Mouse (Mus musculus): ENCODE data around the gene Gm6614. TPM values are rescaled to one million over a fixed set of nuclear protein-coding genes. Genes with fewer than 3 reads are reported as not detected.
"Not testable (repeated sequence)": the region's sequence is repeated elsewhere in the genome, so short reads cannot be mapped to it uniquely, and the experiment has no call there.

The Gm6614 gene
- polyA plus RNA-seq (2015; fragmentation: Nextera tagmentation; extraction: Ambion mirVana) = not detected in 2 replicates

GRCm38 (mm10) chr6:142011364-142011955, at the start of gene Gm6614:
TSS of gene Gm6614 (minus strand) at chr6:142011414.
- Histone ChIP-seq H3K27me3 (ENCODE audit: control insufficient read depth, insufficient read depth, low read depth, low read length) (no peaks in the 10 kb centered on the region), H3K9ac (ENCODE audit: low read depth, low read length) (no peak within 1 kb of the TSS), H3K4me3 (ENCODE audit: low read depth, low read length) (no peak within 1 kb of the TSS), H3K4me1 (ENCODE audit: control insufficient read depth, low read depth, low read length) (no peaks in the 10 kb centered on the region), H3K36me3 (ENCODE audit: control insufficient read depth, insufficient read depth) (no peaks in the 10 kb centered on the region), H3K4me2 (ENCODE audit: low read depth, low read length) (no peak within 1 kb of the TSS), H3K9me3 (replicated peaks; ENCODE audit: control insufficient read depth, low read length) (no peaks in the 10 kb centered on the region), H3K27ac (ENCODE audit: low read length) (no peak within 1 kb of the TSS)
- no peak for ATAC-seq (ENCODE audit: low read depth)
- 55% methylated on average over 4 of the region's 4 CpGs for WGBS (ENCODE audit: insufficient replicate concordance)

- H3K9ac ChIP-seq (ENCODE audit: low read depth, low read length); H3K4me1 ChIP-seq (ENCODE audit: control insufficient read depth, low read depth, low read length); H3K4me3 ChIP-seq (ENCODE audit: low read depth, low read length); H3K36me3 ChIP-seq (ENCODE audit: control insufficient read depth, insufficient read depth); ATAC-seq (ENCODE audit: low read depth); H3K4me2 ChIP-seq (ENCODE audit: low read depth, low read length); H3K27ac ChIP-seq (ENCODE audit: low read length); H3K9me3 ChIP-seq (replicated peaks; ENCODE audit: control insufficient read depth, low read length); H3K27me3 ChIP-seq (ENCODE audit: control insufficient read depth, insufficient read depth, low read depth, low read length): not testable (repeated sequence)
- WGBS (ENCODE audit: insufficient replicate concordance) = 51% methylated on average over 3 of the region's 3 CpGs
These were observed 47.1 kb upstream of the Gm6614 start for GRCm38 (mm10) chr6:142058281-142058680.

GRCm38 (mm10) chr6:142047689-142048088, 36.5 kb upstream of the Gm6614 start:
- no peaks in the 10 kb centered on the region for H3K27me3 ChIP-seq (ENCODE audit: control insufficient read depth, insufficient read depth, low read depth, low read length)
- WGBS (ENCODE audit: insufficient replicate concordance) = 61% methylated on average over 1 of the region's 1 CpGs
- H3K4me1 ChIP-seq (ENCODE audit: control insufficient read depth, low read depth, low read length) = no peaks in the 10 kb centered on the region
- H3K4me3 ChIP-seq (ENCODE audit: low read depth, low read length) = no peak overlapping the region
- ATAC-seq (ENCODE audit: low read depth) = no peak
- H3K9me3 ChIP-seq (replicated peaks; ENCODE audit: control insufficient read depth, low read length) = no peaks in the 10 kb centered on the region
- H3K9ac ChIP-seq (ENCODE audit: low read depth, low read length) = no peak overlapping the region
- H3K27ac ChIP-seq (ENCODE audit: low read length) = no peak overlapping the region
- H3K4me2 ChIP-seq (ENCODE audit: low read depth, low read length) = no peak overlapping the region
- H3K36me3 ChIP-seq (ENCODE audit: control insufficient read depth, insufficient read depth) = no peaks in the 10 kb centered on the region

- no peak overlapping the region for H3K4me3 ChIP-seq (ENCODE audit: low read depth, low read length)
- no peak for ATAC-seq (ENCODE audit: low read depth)
- no peak overlapping the region for H3K4me2 ChIP-seq (ENCODE audit: low read depth, low read length)
- H3K36me3 ChIP-seq (ENCODE audit: control insufficient read depth, insufficient read depth) = no peaks in the 10 kb centered on the region
- H3K9me3 ChIP-seq (replicated peaks; ENCODE audit: control insufficient read depth, low read length) = peaks cover 2% of the 10 kb centered on the region
- no peak overlapping the region for H3K9ac ChIP-seq (ENCODE audit: low read depth, low read length)
- WGBS (ENCODE audit: insufficient replicate concordance) = 65% methylated on average over 2 of the region's 2 CpGs
- no peak overlapping the region for H3K27ac ChIP-seq (ENCODE audit: low read length)
- H3K27me3 ChIP-seq (ENCODE audit: control insufficient read depth, insufficient read depth, low read depth, low read length) = no peaks in the 10 kb centered on the region
- no peaks in the 10 kb centered on the region for H3K4me1 ChIP-seq (ENCODE audit: control insufficient read depth, low read depth, low read length)
These were observed 34.5 kb upstream of the Gm6614 start for GRCm38 (mm10) chr6:142045746-142046145.

- WGBS (ENCODE audit: insufficient replicate concordance) = 59% methylated on average over 3 of the region's 3 CpGs
- Histone ChIP-seq H3K36me3 (ENCODE audit: control insufficient read depth, insufficient read depth) (no peaks in the 10 kb centered on the region), H3K27ac (ENCODE audit: low read length) (no peak overlapping the region), H3K4me1 (ENCODE audit: control insufficient read depth, low read depth, low read length) (no peaks in the 10 kb centered on the region), H3K9me3 (replicated peaks; ENCODE audit: control insufficient read depth, low read length) (peaks cover 3% of the 10 kb centered on the region), H3K9ac (ENCODE audit: low read depth, low read length) (no peak overlapping the region), H3K27me3 (ENCODE audit: control insufficient read depth, insufficient read depth, low read depth, low read length) (no peaks in the 10 kb centered on the region), H3K4me3 (ENCODE audit: low read depth, low read length) (no peak overlapping the region), H3K4me2 (ENCODE audit: low read depth, low read length) (no peak overlapping the region)
- no peak for ATAC-seq (ENCODE audit: low read depth)
These were observed 30.7 kb upstream of the Gm6614 start for GRCm38 (mm10) chr6:142041896-142042295.

GRCm38 (mm10) chr6:142040306-142041175, 29.3 kb upstream of the Gm6614 start:
- Histone ChIP-seq H3K9me3 (replicated peaks; ENCODE audit: control insufficient read depth, low read length) (peaks cover 3% of the 10 kb centered on the region), H3K27ac (ENCODE audit: low read length) (no peak overlapping the region), H3K9ac (ENCODE audit: low read depth, low read length) (no peak overlapping the region), H3K36me3 (ENCODE audit: control insufficient read depth, insufficient read depth) (no peaks in the 10 kb centered on the region), H3K27me3 (ENCODE audit: control insufficient read depth, insufficient read depth, low read depth, low read length) (no peaks in the 10 kb centered on the region), H3K4me3 (ENCODE audit: low read depth, low read length) (no peak overlapping the region), H3K4me2 (ENCODE audit: low read depth, low read length) (no peak overlapping the region), H3K4me1 (ENCODE audit: control insufficient read depth, low read depth, low read length) (no peaks in the 10 kb centered on the region)
- WGBS (ENCODE audit: insufficient replicate concordance) = 40% methylated on average over 16 of the region's 16 CpGs
- ATAC-seq (ENCODE audit: low read depth) = no peak

GRCm38 (mm10) chr6:142035771-142036170, 24.6 kb upstream of the Gm6614 start:
- H3K4me3 ChIP-seq (ENCODE audit: low read depth, low read length) = no peak overlapping the region
- no peak overlapping the region for H3K4me2 ChIP-seq (ENCODE audit: low read depth, low read length)
- no peaks in the 10 kb centered on the region for H3K36me3 ChIP-seq (ENCODE audit: control insufficient read depth, insufficient read depth)
- no peak for ATAC-seq (ENCODE audit: low read depth)
- no peaks in the 10 kb centered on the region for H3K27me3 ChIP-seq (ENCODE audit: control insufficient read depth, insufficient read depth, low read depth, low read length)
- no peaks in the 10 kb centered on the region for H3K4me1 ChIP-seq (ENCODE audit: control insufficient read depth, low read depth, low read length)
- H3K9ac ChIP-seq (ENCODE audit: low read depth, low read length) = no peak overlapping the region
- H3K27ac ChIP-seq (ENCODE audit: low read length) = no peak overlapping the region
- WGBS (ENCODE audit: insufficient replicate concordance) = 45% methylated on average over 2 of the region's 2 CpGs
- H3K9me3 ChIP-seq (replicated peaks; ENCODE audit: control insufficient read depth, low read length) = peaks cover 1% of the 10 kb centered on the region

- Histone ChIP-seq H3K27ac (ENCODE audit: low read length) (no peak overlapping the region), H3K4me1 (ENCODE audit: control insufficient read depth, low read depth, low read length) (no peaks in the 10 kb centered on the region), H3K9ac (ENCODE audit: low read depth, low read length) (no peak overlapping the region), H3K27me3 (ENCODE audit: control insufficient read depth, insufficient read depth, low read depth, low read length) (no peaks in the 10 kb centered on the region), H3K4me2 (ENCODE audit: low read depth, low read length) (no peak overlapping the region), H3K36me3 (ENCODE audit: control insufficient read depth, insufficient read depth) (no peaks in the 10 kb centered on the region), H3K9me3 (replicated peaks; ENCODE audit: control insufficient read depth, low read length) (no peaks in the 10 kb centered on the region), H3K4me3 (ENCODE audit: low read depth, low read length) (no peak overlapping the region)
- 51% methylated on average over 3 of the region's 3 CpGs for WGBS (ENCODE audit: insufficient replicate concordance)
- no peak for ATAC-seq (ENCODE audit: low read depth)
These were observed 10.5 kb upstream of the Gm6614 start for GRCm38 (mm10) chr6:142021671-142022070.

- WGBS (ENCODE audit: insufficient replicate concordance) = 76% methylated on average over 6 of the region's 6 CpGs
- no peak overlapping the region for H3K4me3 ChIP-seq (ENCODE audit: low read depth, low read length)
- no peaks in the 10 kb centered on the region for H3K4me1 ChIP-seq (ENCODE audit: control insufficient read depth, low read depth, low read length)
- H3K9me3 ChIP-seq (replicated peaks; ENCODE audit: control insufficient read depth, low read length) = no peaks in the 10 kb centered on the region
- H3K9ac ChIP-seq (ENCODE audit: low read depth, low read length) = no peak overlapping the region
- H3K27ac ChIP-seq (ENCODE audit: low read length) = no peak overlapping the region
- H3K4me2 ChIP-seq (ENCODE audit: low read depth, low read length) = no peak overlapping the region
- H3K27me3 ChIP-seq (ENCODE audit: control insufficient read depth, insufficient read depth, low read depth, low read length) = no peaks in the 10 kb centered on the region
- H3K36me3 ChIP-seq (ENCODE audit: control insufficient read depth, insufficient read depth) = no peaks in the 10 kb centered on the region
- no peak for ATAC-seq (ENCODE audit: low read depth)
These were observed 24.4 kb downstream of the Gm6614 start for GRCm38 (mm10) chr6:141986772-141987171.

Measured in liver, embryonic 16.5 days (tissue).